Mouse (Mus musculus): ENCODE data around the gene Coq6.
A peak's percentile ranks its signal among the peaks of the same experiment; 100 is the strongest.

Coq6 gene

GRCm38 (mm10) chr12:84393847-84394246 lies 32.4 kb downstream of the Coq6 start:
- DNase-seq (ENCODE audit: extremely low read depth, low read depth): no peak

DNA sequence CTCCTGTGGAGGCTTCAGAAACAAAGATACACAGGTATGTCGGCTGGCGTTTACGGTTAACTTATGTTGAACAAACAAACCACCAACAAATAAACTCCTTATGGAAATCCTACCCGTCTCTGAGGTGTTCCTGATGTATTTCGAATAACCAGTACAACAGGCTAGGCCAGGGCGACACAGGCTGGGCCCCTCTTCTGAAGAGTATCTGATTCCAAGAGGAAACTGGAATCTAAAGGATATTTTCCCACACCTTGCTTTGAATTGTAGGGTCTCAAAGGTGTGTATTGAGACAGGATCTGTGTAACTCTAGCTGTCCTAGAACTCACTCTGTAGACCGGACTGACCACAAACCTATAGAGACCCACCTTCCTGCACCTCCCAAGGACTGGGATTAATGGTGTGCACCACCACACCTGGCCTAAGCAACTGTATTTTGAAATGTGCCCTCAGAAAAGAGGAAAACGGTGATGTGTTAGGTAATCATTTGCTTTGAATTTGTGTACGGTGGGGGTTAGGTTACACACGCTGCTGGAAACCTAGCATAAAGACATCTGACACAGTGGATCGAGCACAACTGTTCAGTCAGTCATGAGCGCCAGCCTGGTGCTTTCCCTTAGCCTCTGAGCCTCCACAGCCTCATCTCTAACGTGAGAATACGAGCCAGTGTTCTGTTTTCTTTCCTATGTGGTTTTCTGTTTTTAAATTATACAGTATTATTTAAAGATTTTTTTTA lies 35.7 kb downstream of the Coq6 start:
- DNase-seq (ENCODE audit: extremely low read depth, low read depth): no peak

DNA sequence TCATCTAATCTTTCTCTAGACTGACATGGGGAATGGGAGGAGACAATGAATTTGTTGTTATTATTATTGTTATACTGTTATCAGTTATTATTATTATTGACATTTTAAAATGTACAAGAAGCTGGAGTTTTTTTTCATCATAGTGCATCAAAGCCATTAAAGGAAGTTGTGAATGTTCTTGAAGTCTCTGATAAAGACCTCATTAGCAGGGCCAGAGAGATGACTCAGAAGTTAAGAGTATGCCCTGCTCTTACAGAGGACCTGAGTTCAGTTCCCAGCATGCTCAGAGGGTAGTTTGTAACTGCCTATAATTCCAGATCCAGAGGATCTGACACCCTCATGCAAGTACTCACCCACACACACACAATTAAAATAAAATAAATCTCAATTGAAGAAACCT lies 36.2 kb downstream of the Coq6 start:
- DNase-seq (ENCODE audit: extremely low read depth, low read depth): no peak

GRCm38 (mm10) chr12:84398629-84399028 lies 37.2 kb downstream of the Coq6 start:
- DNase-seq (ENCODE audit: extremely low read depth, low read depth): no peak

GRCm38 (mm10) chr12:84399135-84399534 lies 37.7 kb downstream of the Coq6 start:
- no peak for DNase-seq (ENCODE audit: extremely low read depth, low read depth)

DNA sequence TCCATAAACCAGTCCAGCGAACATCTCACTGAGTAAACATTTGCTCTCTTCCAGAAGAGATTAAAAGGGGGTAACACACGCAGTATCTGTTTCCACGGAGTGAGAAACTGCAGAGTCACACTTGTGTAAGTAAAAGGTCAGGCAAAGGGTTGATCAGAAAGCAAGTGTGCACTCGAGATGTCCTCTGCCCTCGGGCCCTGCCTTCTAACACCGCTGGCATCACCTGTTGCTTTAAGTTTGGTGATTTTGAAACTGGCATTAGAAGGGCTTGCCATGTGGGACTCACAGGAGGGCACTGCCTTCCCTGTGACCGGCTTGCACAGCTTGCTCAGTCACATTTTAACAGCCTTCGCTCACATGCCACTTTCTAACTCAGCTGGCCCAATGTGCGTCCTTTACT lies 38.2 kb downstream of the Coq6 start:
- no peak for DNase-seq (ENCODE audit: extremely low read depth, low read depth)

GRCm38 (mm10) chr12:84400068-84400467 lies 38.6 kb downstream of the Coq6 start:
- no peak for DNase-seq (ENCODE audit: extremely low read depth, low read depth)

DNA sequence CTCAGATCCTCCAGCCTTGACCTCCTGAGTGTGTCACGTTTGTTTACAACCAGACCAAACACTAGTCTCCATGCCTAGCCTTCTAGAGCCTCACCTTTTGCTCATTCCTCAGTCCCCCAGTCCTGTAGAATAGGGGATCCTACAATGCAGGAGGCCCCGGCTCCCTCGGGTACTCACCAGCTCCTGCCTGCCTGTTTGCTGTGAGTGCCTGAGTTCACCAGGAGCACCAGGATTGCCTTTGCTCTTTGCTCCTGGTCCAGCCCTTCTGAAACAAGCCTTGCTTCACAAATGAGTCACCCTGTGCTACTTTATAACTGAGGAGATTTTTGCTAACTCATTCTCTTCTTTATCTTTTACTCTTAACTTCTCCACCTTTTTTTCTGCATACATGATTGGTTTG lies 39.2 kb downstream of the Coq6 start:
- no peak for DNase-seq (ENCODE audit: extremely low read depth, low read depth)

- no peak for DNase-seq (ENCODE audit: extremely low read depth, low read depth)
Measured at GRCm38 (mm10) chr12:84402923-84403322, 41.5 kb downstream of the Coq6 start.

GRCm38 (mm10) chr12:84404541-84404940 lies 43.1 kb downstream of the Coq6 start:
- DNase-seq (ENCODE audit: extremely low read depth, low read depth): no peak

DNA sequence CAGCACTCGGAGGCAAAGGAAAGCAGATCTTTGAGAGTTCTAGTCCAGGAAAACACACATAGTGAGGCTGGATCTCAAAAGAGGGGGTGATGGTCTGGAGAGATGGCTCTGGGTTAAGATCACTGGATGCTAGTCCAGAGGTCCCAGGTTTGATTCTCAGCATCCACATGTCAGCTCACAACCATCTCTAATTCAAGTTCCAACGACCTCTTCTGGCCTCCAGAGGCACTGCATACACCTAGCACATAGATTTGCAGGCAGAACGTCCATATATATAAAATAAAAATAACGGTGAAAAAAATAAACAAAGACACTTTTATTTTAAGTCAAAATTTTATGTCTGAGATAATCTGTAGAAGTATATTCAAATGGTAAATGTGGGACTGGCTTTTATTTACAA lies 45.8 kb downstream of the Coq6 start:
- no peak for DNase-seq (ENCODE audit: extremely low read depth, low read depth)

DNA sequence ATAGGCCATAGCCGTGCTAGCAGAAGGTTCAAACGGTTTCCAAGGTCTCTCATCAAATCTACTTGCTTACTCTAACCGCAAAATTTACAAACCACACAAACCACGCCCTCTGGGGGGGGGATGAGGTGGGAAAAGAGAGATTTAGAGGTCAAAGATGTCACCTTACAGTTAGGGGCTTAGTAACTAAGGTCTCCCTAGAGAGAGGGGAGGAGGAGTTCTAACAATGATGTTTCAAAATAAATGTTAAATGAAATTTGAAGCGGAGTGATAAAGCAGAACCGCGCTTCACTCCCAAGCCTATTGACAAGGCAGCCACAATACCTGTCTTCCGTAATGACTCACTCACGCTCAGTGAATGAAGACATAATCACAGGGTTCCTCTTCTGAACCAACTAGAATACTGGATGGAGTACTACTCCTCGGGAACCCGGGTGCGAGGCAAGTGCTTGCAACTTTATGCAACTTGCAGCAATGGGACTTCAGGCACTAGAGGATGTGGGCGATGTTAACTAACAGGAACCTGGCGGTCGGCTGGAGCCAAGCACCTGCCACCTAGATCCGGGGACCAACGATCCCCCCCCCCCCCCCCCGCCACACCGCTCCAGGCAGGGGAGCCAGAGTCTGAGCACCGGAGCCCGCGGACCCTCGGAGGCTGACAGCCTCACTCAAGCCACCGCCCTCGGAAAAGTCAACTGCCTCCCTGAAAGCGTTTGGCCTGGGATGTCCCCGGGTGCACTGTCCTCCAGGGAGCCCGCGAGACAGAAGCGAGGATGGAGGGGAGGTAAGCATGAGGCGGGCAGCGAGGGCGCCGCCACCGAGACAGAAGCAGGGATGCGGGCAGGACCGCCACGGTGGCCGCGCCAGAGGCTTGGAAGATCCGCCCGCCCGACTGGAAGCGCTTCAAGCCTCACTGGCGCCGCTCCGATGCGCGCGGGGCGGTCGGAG lies 46.7 kb downstream of the Coq6 start:
- peak; percentile 53 for DNase-seq (ENCODE audit: extremely low read depth, low read depth)

DNA sequence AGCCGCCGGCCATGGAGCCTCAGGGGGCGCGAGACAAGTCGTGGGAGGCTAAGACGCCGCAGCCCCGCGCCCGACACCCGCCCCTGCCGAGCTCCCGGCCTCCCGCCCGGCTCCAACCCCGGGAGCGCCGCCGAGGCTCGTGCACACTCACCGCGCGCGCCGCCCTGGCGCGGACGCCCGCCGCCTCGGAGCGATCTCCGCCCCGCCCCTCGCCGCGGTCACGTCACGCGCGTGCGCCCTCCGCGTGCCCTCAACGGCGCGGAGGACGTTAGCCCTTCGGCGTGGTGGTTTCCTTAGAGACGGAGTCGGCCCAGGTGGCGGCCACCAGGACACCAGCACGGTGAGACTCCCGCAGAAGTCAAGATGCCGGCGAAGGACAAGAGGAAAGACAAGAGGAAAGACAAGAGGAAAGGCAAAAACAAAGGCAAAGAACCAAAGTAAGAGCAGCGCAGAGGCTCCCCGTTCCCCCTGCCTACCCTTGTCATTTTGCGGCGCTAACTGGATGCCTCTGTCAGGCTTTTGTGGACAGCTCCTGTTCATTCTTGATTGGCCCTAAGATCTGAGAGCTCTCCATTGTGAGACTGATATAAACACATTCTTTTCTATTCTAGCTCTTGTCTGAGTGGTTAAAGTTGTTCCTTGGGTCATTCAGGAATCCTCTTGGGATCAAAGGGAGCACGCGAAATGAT lies 47.5 kb downstream of the Coq6 start, which contains the start of the genes Entpd5 and Bbof1:
TSS of gene Entpd5 (minus strand) at position 211 of the 689 bp plus-strand sequence.
TSS of gene Bbof1 (plus strand) at position 253 of the 689 bp plus-strand sequence.
- peak; percentile 32 for DNase-seq (ENCODE audit: extremely low read depth, low read depth)

- DNase-seq (ENCODE audit: extremely low read depth, low read depth): no peak
Measured at GRCm38 (mm10) chr12:84416834-84417604, 55.6 kb downstream of the Coq6 start, which contains the start of gene Rnf113a2. Gene Rnf113a2 (plus strand): TSS chr12:84417196.

- no peak for DNase-seq (ENCODE audit: extremely low read depth, low read depth)
Measured at GRCm38 (mm10) chr12:84417605-84417922, 56.1 kb downstream of the Coq6 start.
